Mouse (Mus musculus) adipocyte (in vitro differentiated cells): ENCODE measurements around the gene Gm27021.
A peak's percentile ranks its signal among the peaks of the same experiment; 100 is the strongest.

Source experiments
- DNase-seq: peaks from one replicate; pipeline ENCODE4 v3.0.0-alpha.2; 2016; ENCODE audit warnings: low spot score

Gene Gm27021

DNA sequence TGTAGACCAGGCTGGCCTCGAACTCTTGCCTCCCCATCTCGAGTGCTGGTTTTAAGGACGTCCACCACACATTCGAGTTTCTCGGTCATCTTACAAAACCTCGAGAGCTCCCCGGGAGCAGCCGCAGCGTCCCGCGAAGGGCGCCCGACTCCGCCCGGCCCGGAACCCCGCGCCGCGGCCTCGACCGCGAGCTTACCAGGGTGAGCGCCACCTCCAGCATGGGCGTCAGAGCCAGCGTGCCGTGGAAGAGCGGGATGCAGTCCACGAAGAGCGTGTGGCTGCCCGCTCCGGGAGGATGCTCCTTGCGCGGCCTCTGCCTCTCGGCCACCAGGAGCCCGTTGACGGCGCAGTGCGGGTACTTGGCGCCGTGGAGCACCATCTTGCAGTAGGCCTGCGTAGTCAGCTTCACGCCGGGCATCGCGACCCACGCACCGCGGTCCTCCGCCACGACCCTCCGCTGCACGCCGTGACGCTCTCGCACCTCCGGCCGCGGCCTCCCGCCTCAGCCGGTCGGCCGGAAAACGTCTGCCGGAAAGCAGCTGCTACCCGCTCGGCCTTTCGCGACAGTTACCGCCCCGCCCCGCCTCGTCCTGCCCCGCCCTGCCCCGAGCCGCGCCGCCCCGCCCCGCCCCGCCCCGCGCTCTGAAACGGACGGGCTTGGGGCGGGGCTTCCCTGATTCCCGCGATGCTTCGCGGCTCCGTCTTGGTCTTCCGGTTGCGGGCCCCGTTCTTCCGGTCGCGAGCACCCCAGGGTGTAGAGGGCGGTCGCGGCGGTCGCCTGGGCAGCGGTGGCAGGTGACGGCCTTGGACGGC, at the start of gene Gm27021, which contains the start of gene Cox4i1:
Gene Gm27021 (minus strand): TSS at position 519 of the 813 bp plus-strand sequence.
Gene Cox4i1 (plus strand): TSS at position 662 of the 813 bp plus-strand sequence.
- peak; percentile 84 for DNase-seq

DNA sequence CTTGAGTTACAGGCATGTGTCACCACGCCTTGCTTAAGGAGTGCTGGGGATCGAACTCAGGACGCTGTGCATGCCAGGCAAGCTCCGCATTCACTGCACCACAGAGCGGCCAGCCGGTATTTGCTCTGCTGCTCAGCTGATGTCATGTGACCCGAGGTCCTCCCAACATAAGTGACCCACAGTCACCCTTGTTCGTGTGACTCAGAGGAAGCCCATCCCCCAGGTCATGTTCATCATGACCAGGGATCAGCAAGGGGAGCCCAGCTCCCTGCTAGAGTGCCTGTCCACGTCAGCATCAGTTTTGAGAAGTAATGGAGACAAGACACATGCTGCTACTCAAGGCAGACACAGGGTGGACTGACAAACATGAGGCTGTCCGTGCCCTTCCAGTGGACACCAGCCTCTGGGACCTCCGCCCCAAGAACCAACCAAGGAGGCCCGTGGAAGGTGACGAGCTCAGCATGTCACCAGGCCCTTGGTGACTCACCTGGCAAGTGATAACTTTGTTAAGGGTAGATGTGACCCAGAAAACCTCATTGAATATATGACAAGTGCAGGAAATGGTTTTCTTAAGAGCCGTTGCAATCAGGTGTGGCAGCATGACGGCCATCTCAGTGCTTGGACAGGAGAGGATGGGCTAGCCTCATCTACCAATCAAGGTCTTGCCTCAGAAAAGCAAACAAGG, 48.3 kb upstream of the Gm27021 start:
- DNase-seq = no peak

- no peak for DNase-seq
Measured at GRCm38 (mm10) chr8:120715200-120715599, 47.3 kb upstream of the Gm27021 start.

DNA sequence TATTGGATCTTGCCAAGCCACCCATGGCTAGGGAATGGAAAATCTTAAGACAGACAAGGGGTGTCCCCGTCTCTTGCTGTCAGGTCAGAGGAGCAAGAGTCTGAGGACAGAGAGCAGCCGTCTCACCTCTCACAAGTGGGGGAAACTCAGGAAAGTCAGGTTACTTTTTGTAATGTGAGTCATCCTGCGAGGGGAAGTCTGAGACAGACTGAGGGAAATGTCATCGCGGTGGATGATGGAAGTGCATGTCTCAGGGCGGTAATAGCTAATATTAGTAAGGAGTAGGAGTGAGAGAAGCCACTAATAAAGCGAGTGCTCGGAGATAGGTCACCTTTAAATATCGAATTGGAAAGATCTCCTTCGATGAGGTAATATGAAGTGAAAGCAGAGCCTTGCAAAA, 41.3 kb upstream of the Gm27021 start:
- no peak for DNase-seq

- DNase-seq = no peak
Measured at GRCm38 (mm10) chr8:120706193-120706592, 38.3 kb upstream of the Gm27021 start.

- no peak for DNase-seq
Measured at GRCm38 (mm10) chr8:120705163-120705562, 37.3 kb upstream of the Gm27021 start.

DNA sequence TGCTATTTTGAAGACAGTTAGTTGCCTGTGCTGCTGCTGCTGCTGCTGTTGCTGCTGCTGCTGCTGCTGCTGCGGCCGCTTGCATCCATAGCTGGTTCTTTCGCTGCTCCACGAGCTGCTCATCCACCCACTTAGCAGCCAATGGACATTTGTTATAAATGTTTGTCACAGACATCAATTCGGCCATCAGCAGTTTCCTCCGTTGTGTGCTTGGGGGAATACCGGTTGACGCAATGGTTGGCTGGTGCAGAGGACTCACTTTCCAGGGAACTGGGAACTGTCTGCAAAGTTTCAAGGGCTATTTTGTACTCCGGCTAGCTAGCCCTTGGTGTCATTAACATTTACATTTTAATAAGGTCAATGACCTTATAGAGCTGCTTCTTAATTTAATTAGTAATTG, 36.3 kb upstream of the Gm27021 start:
- DNase-seq = no peak

- no peak for DNase-seq
Measured at GRCm38 (mm10) chr8:120701758-120702465, 34.0 kb upstream of the Gm27021 start.

GRCm38 (mm10) chr8:120700053-120700452, 32.2 kb upstream of the Gm27021 start:
- DNase-seq = no peak

- DNase-seq = no peak
Measured at GRCm38 (mm10) chr8:120699565-120699964, 31.7 kb upstream of the Gm27021 start.

GRCm38 (mm10) chr8:120699079-120699478, 31.2 kb upstream of the Gm27021 start:
- no peak for DNase-seq

GRCm38 (mm10) chr8:120698426-120698825, 30.5 kb upstream of the Gm27021 start:
- no peak for DNase-seq

DNA sequence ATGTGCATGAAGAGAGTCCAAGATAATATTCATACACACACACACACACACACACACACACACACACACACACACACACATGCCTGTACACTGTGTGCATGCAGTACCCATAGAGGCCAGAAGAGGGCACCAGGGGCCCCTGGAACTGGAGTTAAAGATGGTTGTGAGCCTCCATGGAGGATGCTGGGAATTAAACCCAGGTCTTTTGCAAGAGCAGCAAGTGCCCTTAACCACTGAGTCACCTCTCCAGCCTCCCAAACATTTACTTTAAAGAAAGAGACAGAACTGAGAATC, 30.0 kb upstream of the Gm27021 start:
- DNase-seq = no peak

DNA sequence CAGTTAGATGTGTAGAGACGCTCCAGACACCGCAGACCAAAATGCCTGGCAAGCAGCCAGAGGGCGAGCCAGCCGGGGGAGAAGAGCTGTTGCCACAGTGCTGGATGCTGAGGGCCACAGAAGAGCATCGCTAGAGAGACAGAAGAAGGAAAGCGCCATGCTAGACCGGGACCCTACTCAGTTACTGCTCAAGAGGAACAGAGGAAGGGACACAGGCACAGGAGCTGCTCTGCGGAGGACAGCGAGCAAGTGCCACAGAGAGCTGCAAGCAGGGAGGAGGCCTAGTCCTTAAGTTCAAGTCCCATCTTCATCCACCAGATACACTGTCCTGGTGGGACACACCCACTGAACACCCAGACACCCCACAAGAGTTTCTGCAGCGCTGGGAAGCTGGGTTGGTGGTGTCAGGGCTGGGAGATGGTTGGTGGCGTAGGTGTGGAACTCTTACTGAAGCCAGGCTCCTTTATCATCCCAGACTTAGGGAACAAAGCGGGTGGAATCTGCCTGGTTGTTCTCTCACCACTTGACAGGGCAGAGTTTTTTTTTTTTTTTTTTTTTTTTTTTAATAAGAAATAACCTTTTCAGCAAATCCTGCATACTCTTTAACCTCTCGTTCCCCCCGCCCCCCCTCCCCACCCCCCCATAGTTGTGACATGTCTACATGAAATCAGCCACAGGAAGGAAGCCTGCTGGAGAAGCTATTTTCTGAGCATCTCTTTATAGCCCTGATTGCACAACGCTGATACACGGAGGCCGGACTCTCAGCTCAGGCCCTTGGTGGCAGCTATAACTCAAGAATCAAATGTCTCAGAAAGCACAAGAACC, 29.5 kb upstream of the Gm27021 start:
- no peak for DNase-seq

DNA sequence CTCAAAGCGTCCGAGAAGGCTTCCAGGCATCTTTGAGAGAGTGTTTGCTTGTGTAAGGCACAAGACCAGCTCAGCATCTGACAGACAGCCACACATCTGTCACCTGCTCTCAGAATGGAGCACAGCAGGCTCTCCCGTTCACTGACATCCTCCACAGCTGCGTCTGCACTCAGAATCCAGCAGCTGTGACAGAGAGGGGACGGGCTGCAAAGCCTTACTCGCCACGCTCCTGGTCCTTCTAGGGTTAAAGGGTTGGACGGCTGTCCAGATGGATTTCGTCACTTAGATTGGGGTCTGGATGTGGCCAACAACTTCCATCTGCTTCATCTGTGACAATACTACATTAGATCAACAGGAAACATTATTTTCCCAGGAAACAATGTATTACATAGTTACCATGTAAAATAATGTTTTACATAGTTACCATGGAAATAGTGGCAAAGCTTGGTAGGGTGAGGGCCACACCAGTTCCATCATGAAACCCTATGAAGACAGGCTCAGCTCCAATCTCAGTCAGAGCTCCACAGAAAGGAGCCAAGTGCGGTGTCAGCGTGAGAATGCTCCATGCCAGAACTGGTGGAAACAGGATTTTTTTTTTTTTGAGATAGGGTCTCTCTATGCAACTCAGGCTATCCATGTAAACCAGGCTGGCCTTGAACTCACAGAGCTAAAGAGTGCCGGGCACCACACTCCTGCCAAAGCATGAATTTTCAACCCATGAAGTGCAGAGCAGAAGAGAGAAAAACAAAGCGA, 28.7 kb upstream of the Gm27021 start:
- no peak for DNase-seq

- no peak for DNase-seq
Measured at GRCm38 (mm10) chr8:120693861-120694493, 26.1 kb upstream of the Gm27021 start.

DNA sequence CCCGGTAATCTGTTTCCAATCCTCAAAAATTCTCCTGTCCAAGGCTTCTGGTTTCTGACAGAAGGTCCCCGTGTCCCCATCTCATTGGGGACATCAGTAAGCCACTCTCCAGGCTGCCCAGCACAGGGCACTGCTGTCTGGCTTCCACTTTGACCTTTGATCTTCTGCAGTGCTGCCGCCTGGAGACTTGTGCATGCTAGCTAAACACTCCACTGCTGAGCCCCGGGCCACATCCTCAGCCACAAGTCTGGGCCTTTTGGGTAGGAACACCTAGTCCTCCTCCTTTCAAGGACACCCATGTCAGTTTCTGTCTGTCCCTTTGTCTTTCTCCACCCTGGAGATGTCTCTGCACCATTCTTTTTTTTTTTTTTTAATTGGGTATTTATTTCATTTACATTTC, 25.1 kb upstream of the Gm27021 start:
- DNase-seq = no peak

DNA sequence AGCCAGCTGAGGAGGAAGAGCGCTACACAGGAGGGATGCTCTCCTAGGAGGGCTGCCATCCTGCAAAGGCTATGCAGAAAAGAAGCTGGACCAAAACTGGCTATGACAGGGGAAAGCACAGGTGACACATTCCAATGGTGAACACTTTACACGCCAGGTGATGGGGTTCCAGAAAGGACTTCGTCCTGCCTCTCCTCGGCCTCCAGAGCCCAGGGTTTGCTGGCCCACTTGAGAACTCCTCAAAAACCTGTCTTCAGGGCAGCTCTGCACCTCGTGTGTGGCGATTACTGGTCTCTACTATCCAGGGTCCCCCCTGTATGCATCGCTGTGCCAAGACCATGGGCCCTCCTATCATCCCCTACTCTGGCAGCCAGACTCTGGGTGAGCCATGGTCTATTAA, 20.6 kb upstream of the Gm27021 start:
- DNase-seq = no peak

DNA sequence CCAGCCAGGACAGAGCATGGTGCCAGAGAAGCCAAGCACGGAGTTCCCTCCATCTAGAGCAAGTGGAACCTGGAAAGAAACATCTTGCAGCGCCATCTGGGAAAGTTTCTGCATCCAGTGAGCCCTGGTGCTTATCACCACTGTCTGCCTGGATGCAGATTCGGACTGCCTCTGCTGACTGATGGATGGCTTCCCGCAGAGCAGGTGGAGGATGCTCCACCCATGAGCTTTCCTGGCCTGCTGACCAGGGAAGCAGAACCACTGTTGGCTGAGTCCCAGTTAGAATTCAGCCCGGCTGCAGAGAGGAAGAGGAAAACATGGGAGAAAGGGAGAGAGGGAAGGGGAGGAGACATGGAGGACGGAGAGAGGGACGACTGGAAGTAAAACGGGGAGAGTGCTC, 19.9 kb upstream of the Gm27021 start:
- no peak for DNase-seq

- no peak for DNase-seq
Measured at GRCm38 (mm10) chr8:120686576-120686975, 18.7 kb upstream of the Gm27021 start.

DNA sequence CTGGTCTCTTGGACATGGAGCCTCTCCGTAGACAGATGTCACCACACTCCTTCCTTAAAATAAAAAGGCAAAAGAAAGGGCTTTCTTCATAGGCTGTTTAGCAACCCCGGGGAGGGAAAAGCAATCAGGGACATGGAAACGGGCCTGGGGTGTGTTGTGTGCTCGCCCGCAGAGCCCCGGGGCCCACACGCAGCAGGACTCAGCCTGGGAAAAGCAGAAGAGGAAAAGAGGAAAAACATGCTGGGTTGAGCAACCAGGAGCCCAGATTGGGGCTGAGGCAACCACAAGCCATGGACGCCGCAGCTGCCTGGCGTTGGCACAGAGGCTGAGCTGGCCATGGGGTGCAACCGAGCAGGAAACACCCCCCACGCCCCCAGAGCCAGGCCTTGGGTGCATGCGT, 18.2 kb upstream of the Gm27021 start:
- no peak for DNase-seq
